Mouse (Mus musculus): ENCODE data around the gene Slc38a1.
A peak's percentile ranks its signal among the peaks of the same experiment; 100 is the strongest.

- no peak for TF ChIP-seq POLR2A (IDR thresholded peaks at IDR 0.05; ENCODE audit: borderline replicate concordance, control insufficient read depth, low read depth, low read length)
- peak; percentile 4; the same call in 1 of the 2 replicates for TF ChIP-seq CTCF (IDR thresholded peaks at IDR 0.05; ENCODE audit: control insufficient read depth, insufficient read depth, low read length)
Measured at GRCm38 (mm10) chr15:96566850-96567271, 75.9 kb downstream of the Slc38a1 start.
